Mouse (Mus musculus) thymus, postnatal 14 days (tissue): ENCODE data around the gene Gm45234.

ENCODE experiments used
- DNase-seq: peaks from one replicate; pipeline ENCODE4 v3.0.0; 2021

The Gm45234 gene

GRCm38 (mm10) chr6:124703789-124704188 lies 52.0 kb downstream of the Gm45234 start:
- no peak for DNase-seq

GRCm38 (mm10) chr6:124702784-124703103 lies 53.1 kb downstream of the Gm45234 start:
- DNase-seq, result peak; percentile 85

GRCm38 (mm10) chr6:124702102-124702783 lies 53.6 kb downstream of the Gm45234 start:
- no peak for DNase-seq

GRCm38 (mm10) chr6:124701338-124701737 lies 54.5 kb downstream of the Gm45234 start:
- peak; percentile 63 for DNase-seq

- DNase-seq, result no peak
These were observed 55.7 kb downstream of the Gm45234 start for GRCm38 (mm10) chr6:124699962-124700610.

GRCm38 (mm10) chr6:124699366-124699765 lies 56.5 kb downstream of the Gm45234 start:
- DNase-seq, result no peak

- no peak for DNase-seq
These were observed 57.1 kb downstream of the Gm45234 start for GRCm38 (mm10) chr6:124698751-124699150.

- no peak for DNase-seq
These were observed 59.2 kb downstream of the Gm45234 start for GRCm38 (mm10) chr6:124696441-124697150.

GRCm38 (mm10) chr6:124694166-124694955 lies 61.5 kb downstream of the Gm45234 start:
- DNase-seq, result peak; percentile 56

GRCm38 (mm10) chr6:124693243-124693981 lies 62.4 kb downstream of the Gm45234 start:
- DNase-seq, result no peak

- DNase-seq, result no peak
These were observed 65.3 kb downstream of the Gm45234 start for GRCm38 (mm10) chr6:124690517-124690916.
